Mouse (Mus musculus) gastrocnemius, postnatal 10 days (tissue): ENCODE measurements around the gene Pde4d. TPM values are rescaled to one million over a fixed set of nuclear protein-coding genes. Genes with fewer than 3 reads are reported as not detected.

Experiments
- DNase-seq: peaks from one replicate; pipeline ENCODE4 v3.0.0; 2021; ENCODE audit warnings: mixed read lengths
- total RNA-seq, 2 experiments: library from RNA; stranded (reverse); gene quantifications; 2 replicates each; pipeline ENCODE4 v1.2.3; 2021

Gene Pde4d
- total RNA-seq, 2 experiments from 2014 or later, result 79.5 to 83.1 TPM

GRCm38 (mm10) chr13:108490872-108491271 is 41.1 kb downstream of the Pde4d start:
- DNase-seq, result no peak

DNA sequence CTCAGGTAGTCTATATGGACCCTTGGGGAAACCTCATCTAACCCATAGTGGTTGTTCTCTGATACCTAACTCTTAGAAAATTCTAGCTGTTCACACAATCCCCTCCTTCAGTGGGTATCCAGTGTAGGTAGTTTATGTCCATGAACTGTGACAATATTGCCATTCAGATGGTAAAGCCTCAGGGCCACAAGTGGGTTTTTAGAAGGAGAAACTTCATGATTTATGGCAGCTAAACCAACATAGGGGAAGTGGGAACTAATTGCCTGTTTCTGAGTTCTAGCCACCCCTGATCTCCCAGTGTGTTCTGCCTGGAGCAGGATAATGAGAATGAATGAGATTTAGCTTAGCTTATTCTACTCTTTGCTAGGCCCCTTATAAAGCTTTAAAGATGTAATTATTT is 43.1 kb downstream of the Pde4d start:
- DNase-seq, result no peak

DNA sequence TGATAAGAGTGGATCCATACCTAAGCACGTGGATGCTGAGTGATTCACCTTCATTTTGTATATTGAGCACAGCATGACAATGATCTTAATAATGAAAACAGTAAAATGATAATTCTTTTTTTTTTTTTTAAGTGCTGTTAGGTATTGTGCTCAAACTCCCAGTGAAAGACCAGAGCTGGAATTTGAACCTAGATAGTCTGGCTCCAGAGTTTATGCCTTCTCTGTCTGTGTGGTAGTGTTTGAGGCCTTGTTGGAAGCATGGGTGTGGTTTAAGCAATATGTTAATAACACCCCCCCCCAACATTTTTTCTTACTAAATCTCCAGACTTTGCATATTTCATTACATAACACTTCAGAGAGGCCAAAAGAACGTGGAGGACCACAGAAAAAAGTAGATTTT is 44.6 kb downstream of the Pde4d start:
- DNase-seq, result no peak

GRCm38 (mm10) chr13:108497768-108498167 is 48.0 kb downstream of the Pde4d start:
- DNase-seq, result no peak

GRCm38 (mm10) chr13:108498247-108498743 is 48.5 kb downstream of the Pde4d start:
- no peak for DNase-seq

- DNase-seq, result no peak
Observed at GRCm38 (mm10) chr13:108498773-108499313, 49.1 kb downstream of the Pde4d start.

- no peak for DNase-seq
Observed at GRCm38 (mm10) chr13:108501386-108501785, 51.6 kb downstream of the Pde4d start.

DNA sequence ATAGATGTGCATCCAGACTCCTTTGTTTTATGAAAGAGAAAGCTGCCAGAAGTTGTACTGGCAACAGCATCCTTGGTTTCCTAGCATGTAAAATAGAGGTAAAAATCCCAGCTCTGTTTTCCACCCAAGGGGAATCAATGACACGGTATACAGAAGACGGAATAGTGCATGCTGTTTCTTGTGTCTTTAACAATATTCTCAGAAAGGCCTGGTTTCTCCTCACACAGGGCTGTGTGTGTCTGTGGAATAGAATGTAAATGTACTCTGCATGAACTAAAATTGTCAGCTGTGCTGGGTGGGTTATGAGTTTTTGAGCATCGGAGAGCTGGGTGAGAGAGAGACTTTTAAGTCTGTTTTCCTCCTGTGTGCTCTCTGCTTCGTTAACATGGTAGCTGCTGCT is 74.8 kb downstream of the Pde4d start:
- no peak for DNase-seq

DNA sequence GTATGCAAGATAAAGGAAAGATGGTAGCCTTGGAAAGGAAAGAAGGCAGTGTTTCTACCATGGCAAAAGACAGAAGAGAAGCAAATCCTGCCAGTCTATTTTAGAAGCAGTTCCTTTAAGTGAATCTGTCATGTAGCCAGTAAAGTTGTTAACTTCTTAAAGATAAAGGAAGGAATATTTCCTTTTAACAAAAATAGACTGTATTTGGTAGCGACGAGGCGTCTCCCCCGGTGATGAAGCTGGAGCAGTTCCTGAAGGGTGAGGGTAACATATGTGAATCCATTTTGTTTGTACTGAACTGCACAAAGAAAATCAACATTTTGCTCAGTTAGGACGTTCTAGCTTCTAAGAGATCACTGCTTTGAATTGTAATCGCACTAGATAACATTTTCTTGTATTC is 75.2 kb downstream of the Pde4d start:
- DNase-seq, result no peak

DNA sequence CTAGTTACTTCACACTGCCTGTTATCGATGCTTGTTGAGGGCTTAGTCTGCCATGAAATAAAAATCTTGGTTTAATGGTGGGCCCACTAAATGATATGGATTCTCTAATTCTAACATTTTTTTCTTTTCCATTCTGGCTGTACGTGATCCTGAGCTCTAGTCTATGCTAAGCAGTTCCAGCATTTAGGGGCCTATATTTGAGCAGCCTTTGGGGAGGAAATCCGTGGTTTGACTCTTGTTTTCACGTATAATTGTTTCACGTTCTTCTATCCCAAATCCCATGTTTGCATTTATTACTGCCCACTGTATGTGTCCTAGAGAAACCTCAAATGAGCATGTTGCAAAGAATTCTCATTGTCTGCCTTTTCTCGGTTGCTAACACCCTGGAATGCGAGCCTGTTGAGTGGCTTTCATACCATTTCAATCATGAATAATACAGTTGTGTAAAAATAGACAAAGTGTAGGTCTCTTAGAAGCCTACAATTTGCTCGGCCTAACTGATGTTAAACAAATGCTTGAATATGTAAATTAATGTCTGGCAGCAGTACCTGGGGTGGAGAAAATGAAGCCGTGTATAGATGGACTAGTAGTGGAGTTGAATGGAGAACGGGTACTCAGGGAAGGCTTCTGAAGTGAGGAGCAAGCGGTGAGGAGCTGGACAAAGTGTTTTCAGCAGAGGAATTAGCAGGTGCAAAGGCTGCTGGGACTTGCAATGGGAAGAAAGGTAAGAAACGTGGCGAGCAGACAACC is 76.7 kb downstream of the Pde4d start:
- DNase-seq, result no peak

DNA sequence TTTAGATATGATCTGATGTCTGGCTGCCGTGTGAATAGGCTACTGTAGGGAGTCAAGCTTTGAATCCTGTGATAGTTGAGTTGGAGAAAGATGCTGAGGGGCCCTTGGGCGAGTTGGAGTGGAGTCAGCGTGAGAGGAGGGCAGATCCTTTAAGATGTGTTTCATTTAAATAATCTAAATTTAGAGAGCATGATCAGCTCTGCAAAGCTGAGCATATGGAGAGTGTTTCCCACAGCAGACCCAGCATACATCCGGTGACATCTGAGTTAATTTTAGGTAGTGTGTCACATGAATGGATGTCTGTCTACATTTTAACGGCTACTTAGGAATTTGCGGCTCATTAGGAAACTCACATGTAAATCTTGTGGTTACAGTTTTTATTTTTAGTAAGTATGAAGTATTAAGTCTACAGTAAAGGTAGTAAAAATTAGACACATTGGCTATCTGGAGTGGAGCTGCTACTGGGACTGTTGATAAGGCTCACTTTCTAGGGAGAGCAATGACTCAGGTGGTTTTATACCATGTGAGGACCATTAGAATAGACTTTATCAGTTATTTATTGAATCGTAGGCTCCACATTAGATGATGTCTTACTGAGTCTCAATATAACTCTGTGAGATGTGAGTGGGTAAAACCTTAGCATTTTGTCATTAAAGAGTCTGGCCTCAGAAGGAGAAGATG is 77.5 kb downstream of the Pde4d start:
- DNase-seq, result no peak

- no peak for DNase-seq
Observed at GRCm38 (mm10) chr13:108528343-108528742, 78.6 kb downstream of the Pde4d start.

DNA sequence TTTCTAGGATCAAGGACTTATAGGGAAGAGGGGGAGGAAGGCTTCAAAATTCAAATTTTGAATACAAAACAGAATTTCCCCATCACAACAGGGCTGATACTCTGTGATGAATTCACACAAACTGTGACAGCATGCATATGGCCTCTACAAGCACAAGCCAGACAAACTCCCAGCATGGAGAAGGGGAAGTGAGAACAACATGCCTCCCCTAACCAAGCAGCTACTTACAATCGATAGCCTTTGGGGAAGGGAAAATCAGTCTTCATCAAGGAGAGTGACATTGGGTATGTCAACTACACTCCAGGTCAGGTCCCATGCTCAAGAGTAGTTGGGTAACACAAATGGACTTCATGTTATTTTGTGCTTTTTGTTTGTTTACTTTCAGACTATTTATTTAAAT is 83.1 kb downstream of the Pde4d start:
- no peak for DNase-seq

GRCm38 (mm10) chr13:108536436-108536835 is 86.7 kb downstream of the Pde4d start:
- DNase-seq, result no peak

GRCm38 (mm10) chr13:108536951-108537350 is 87.2 kb downstream of the Pde4d start:
- no peak for DNase-seq

GRCm38 (mm10) chr13:108538760-108539369 is 89.1 kb downstream of the Pde4d start:
- DNase-seq, result no peak

- no peak for DNase-seq
Observed at GRCm38 (mm10) chr13:108541488-108541887, 91.7 kb downstream of the Pde4d start.

DNA sequence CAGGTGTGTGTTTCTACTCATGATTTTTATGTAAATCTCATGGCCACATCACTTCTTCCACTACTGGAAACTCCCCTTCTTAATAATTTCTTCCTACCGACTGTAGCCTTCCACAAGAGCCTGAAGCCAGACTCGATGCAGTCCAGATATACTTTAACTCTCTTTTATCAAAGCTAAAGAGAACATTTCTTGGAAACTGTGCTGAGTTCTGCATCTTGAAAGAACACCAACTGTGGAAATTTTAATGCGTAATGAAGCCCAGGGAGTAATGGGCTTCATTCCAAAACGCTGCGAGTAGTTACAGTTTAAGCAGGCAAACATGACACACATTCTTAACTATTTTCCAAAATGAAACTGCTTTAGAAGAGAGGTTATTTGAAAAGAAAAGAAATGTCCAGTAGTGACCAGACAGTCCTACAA is 92.6 kb downstream of the Pde4d start:
- DNase-seq, result no peak

- no peak for DNase-seq
Observed at GRCm38 (mm10) chr13:108552288-108552687, 102.5 kb downstream of the Pde4d start.

DNA sequence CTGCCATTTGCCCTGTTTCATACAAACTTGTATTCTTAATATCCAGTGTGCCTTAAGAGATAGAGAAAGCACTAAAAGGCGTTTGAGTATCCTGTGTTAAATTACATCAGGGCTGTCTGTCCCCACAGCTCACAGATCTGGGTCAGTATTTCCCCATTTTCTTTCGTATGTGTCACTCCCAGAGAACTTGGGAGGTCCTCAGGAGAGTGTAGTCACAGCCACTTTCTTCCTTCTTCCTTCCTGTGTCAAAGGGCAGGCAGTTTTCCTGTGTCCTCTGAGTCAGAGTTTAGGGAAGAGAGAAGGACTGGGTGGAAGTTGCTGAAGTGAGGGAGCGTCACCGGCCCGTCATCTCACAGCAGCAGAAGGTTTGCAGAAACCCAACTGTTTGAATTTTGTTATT is 103.2 kb downstream of the Pde4d start:
- DNase-seq, result no peak

GRCm38 (mm10) chr13:108554901-108555300 is 105.2 kb downstream of the Pde4d start:
- no peak for DNase-seq

- DNase-seq, result no peak
Observed at GRCm38 (mm10) chr13:108596938-108597337, 147.2 kb downstream of the Pde4d start.

DNA sequence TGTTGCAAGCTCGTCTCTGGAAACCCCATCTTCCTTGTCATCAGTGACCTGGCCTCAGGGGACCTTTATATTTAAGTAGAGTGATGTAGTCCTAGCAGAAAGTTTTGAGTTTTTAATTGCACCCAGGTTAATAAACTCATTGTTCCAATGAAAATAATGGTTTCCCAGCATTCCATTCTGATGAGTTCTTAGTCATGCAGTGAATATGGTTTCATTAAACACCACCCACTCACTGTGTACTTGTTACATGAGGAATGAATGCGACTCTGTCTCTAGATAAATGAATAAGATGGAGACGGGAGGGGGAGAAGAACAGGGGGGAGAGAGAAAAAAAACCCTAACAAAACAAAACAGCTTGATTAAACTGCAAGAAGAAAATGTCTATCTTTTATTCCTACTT is 148.9 kb downstream of the Pde4d start:
- no peak for DNase-seq
